In genomic region chr6:126106051-126106797, GRCm38 (mm10) we compare ENCODE assay signal across 10 mouse cellular contexts.
DNase-seq lines count a peak whose midpoint lies in the region; ATAC-seq and TF ChIP-seq lines count a peak whose summit lies in the region.
"Had no signal": no experiment of that assay in that cellular context is flagged by ENCODE, and none has a peak within 500 bp of the region (broad histone marks: within the 10 kb centered on the region; RNA-seq: fewer than 3 reads in every experiment).

No protein-coding gene starts in this region.

- H3K36me3 ChIP-seq in embryonic facial prominence, embryonic 15.5 days: 0 out of 2 replicates have a peak, but pooled peaks cover 6% of the 10 kb centered on the region
- H3K36me3 ChIP-seq in stomach, postnatal 0 days (ENCODE audit: control insufficient read depth, insufficient read depth, low read length): no peaks in the 10 kb centered on the region
- H3K36me3 ChIP-seq: neural tube, embryonic 12.5 days had no signal

- H3K27ac ChIP-seq in layer of hippocampus, adult 2 months: peak overlapping the region; percentile 23
- H3K27ac ChIP-seq in embryonic facial prominence, embryonic 15.5 days (replicated peaks): peak overlapping the region; percentile 79
- H3K27ac ChIP-seq in stomach, postnatal 0 days (replicated peaks): no peak overlapping the region
- H3K27ac ChIP-seq: neural tube, embryonic 12.5 days had no signal

- DNase-seq in layer of hippocampus, adult 2 months (ENCODE audit: low spot score in 2 of 2): peak in 1 of 2 experiments; percentile 41
- no peak for DNase-seq in layer of hippocampus, adult 9-11 months
- peak; percentile 77 for DNase-seq in brain, embryonic 14.5 days (ENCODE audit: low read depth)
- DNase-seq in kidney, adult 9 months: peak; percentile 55
- no peak for DNase-seq in stomach, postnatal 0 days (ENCODE audit: low spot score)
- no peak for DNase-seq in thymus, postnatal 14 days
- no peak for DNase-seq in T-cell, adult 2 months (ENCODE audit: low spot score)

- 0 out of 2 replicates have a peak overlapping the region, but pooled peaks have one; percentile 0 for H3K4me2 ChIP-seq in embryonic facial prominence, embryonic 15.5 days (replicated peaks)
- H3K4me2 ChIP-seq in stomach, postnatal 0 days (replicated peaks; ENCODE audit: low read depth): no peak overlapping the region
- H3K4me2 ChIP-seq: neural tube, embryonic 12.5 days had no signal

- no peak overlapping the region for H3K9ac ChIP-seq in embryonic facial prominence, embryonic 15.5 days
- H3K9ac ChIP-seq in stomach, postnatal 0 days (ENCODE audit: low read length): no peak overlapping the region
- H3K9ac ChIP-seq: neural tube, embryonic 12.5 days had no signal

- H3K27me3 ChIP-seq in embryonic facial prominence, embryonic 15.5 days: no peaks in the 10 kb centered on the region
- H3K27me3 ChIP-seq in stomach, postnatal 0 days (ENCODE audit: control insufficient read depth, insufficient read depth, low read length): no peaks in the 10 kb centered on the region
- H3K27me3 ChIP-seq: neural tube, embryonic 12.5 days had no signal

- no peaks in the 10 kb centered on the region for H3K9me3 ChIP-seq in embryonic facial prominence, embryonic 15.5 days (replicated peaks)
- H3K9me3 ChIP-seq in stomach, postnatal 0 days (ENCODE audit: control insufficient read depth, low read length): no peaks in the 10 kb centered on the region
- H3K9me3 ChIP-seq: neural tube, embryonic 12.5 days had no signal

- WGBS in embryonic facial prominence, embryonic 15.5 days: 49% methylated on average over 7 of the region's 7 CpGs
- 73% methylated on average over 7 of the region's 7 CpGs for WGBS in stomach, postnatal 0 days

- TF ChIP-seq EP300 in stomach, postnatal 0 days (optimal IDR thresholded peaks at IDR 0.05): no peak

- peak; percentile 64 for ATAC-seq in embryonic facial prominence, embryonic 15.5 days (ENCODE audit: insufficient number of reproducible peaks, low FRiP score, low TSS enrichment, low read depth)
- ATAC-seq in stomach, postnatal 0 days (ENCODE audit: low FRiP score, low TSS enrichment): no peak

- no peak overlapping the region for H3K4me3 ChIP-seq in layer of hippocampus, adult 2 months
- no peak overlapping the region for H3K4me3 ChIP-seq in embryonic facial prominence, embryonic 15.5 days (replicated peaks)
- no peak overlapping the region for H3K4me3 ChIP-seq in stomach, postnatal 0 days (ENCODE audit: low read depth, low read length)
- H3K4me3 ChIP-seq: erythroblast, embryonic 14.5 days; neural tube, embryonic 12.5 days had no signal

- no peak for TF ChIP-seq POLR2A in brain, embryonic 14.5 days (IDR thresholded peaks at IDR 0.05; ENCODE audit: borderline replicate concordance, extremely low read depth, insufficient read depth, insufficient read length, poor library complexity, severe bottlenecking)

- TF ChIP-seq CTCF in layer of hippocampus, adult 2 months (conservative IDR thresholded peaks at IDR 0.05): no peak
- TF ChIP-seq CTCF in brain, embryonic 14.5 days (IDR thresholded peaks at IDR 0.05; ENCODE audit: borderline replicate concordance, extremely low read depth, insufficient read depth, insufficient read length): no peak
- TF ChIP-seq CTCF in stomach, postnatal 0 days (IDR thresholded peaks at IDR 0.05; ENCODE audit: low read depth): no peak

- H3K4me1 ChIP-seq in embryonic facial prominence, embryonic 15.5 days: peaks cover 29% of the 10 kb centered on the region
- H3K4me1 ChIP-seq in stomach, postnatal 0 days (replicated peaks; ENCODE audit: control insufficient read depth, insufficient read depth): no peaks in the 10 kb centered on the region
- H3K4me1 ChIP-seq: neural tube, embryonic 12.5 days had no signal

Comparison
In these comparisons a context has a peak if more than half of its experiments do, and no peak if none do; other contexts are left out.
1. DNase-seq: peak in brain, embryonic 14.5 days (single experiment) and kidney, adult 9 months (single experiment); none in layer of hippocampus, adult 9-11 months (single experiment), stomach, postnatal 0 days (single experiment), thymus, postnatal 14 days (single experiment) and T-cell, adult 2 months (single experiment).